Mouse (Mus musculus) CD4-positive, CD25-positive, alpha-beta regulatory T cell, adult 4 months (primary cell): ENCODE results near the gene Bcas3. TPM values are rescaled to one million over a fixed set of nuclear protein-coding genes. Genes with fewer than 3 reads are reported as not detected.

Source experiments
- ATAC-seq: one replicate; pipeline ENCODE4 v1.8.0; 2017
- polyA plus RNA-seq, 2 experiments: library from polyadenylated mRNA; unstranded; fragments of 100-300 nt; shearing (Covaris generic); gene quantifications; one replicate each; pipeline ENCODE4 v1.2.1; 2017

Gene Bcas3
- polyA plus RNA-seq, 2 experiments from 2014 or later, result 56.0 to 63.1 TPM

GRCm38 (mm10) chr11:85380046-85380445 lies 27.1 kb downstream of the Bcas3 start:
- no peak for ATAC-seq

GRCm38 (mm10) chr11:85382055-85382454 lies 29.1 kb downstream of the Bcas3 start:
- ATAC-seq, result peak; percentile 53

DNA sequence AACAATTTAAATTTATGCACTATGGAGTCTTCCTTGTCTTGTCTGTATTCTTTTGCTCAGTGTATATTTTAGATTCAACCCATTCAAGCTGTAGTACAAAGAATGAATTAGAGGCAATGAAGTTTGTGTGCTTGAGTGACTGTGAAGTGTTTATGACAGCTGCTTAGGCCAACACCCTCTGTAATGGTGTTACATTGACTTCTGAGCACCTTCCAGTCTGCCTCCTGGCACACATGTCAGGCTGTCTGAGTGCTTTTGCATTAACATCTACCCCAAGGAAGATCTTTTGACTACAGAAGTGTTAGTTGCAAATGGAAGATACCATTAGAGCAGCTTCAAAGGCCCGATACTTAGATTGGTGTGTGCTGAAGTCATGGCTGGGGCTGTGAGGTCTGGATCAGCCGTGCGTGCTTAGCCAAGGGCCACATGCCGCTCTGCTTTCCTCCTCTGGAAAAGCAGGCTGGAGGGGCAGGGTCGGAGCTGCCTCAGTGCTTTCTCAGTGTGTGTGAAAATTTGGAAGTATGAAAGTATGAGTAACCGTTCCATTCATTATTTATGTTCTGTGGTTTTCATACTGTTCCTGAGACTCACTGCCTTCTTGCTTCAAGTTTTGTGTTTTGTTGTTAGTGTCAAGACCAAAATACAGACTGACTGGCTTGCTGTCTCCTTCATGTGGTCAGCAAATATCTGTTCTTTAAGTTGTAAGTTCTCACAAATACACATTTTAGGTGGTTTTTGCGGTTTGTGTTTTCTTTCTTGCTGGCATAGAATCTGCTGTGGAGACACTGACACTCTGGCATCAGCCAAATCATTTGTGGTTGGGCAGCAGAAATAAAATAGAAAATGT lies 31.2 kb downstream of the Bcas3 start:
- no peak for ATAC-seq

- ATAC-seq, result no peak
These were observed 39.4 kb downstream of the Bcas3 start for GRCm38 (mm10) chr11:85392179-85392863.

- no peak for ATAC-seq
These were observed 39.9 kb downstream of the Bcas3 start for GRCm38 (mm10) chr11:85392864-85393220.

DNA sequence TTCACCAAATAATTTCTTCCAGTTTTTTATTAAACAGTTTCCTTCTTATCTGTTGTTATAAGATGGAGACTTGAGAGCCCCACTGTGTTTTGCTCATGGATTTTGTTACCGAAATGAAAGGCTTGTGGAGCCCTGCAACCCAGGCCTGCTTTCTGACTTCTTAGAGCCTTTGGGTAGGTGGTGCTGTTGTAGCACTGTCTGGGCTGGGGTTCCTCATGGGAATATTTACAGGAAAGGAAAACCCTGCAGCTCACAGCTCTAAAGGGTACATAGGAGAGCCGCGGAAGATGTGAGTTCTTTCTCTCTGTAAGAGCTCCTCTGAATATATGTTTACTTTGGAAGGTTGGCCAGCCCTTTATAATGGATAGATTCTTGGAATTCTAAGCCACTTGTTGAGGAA lies 41.0 kb downstream of the Bcas3 start:
- no peak for ATAC-seq

DNA sequence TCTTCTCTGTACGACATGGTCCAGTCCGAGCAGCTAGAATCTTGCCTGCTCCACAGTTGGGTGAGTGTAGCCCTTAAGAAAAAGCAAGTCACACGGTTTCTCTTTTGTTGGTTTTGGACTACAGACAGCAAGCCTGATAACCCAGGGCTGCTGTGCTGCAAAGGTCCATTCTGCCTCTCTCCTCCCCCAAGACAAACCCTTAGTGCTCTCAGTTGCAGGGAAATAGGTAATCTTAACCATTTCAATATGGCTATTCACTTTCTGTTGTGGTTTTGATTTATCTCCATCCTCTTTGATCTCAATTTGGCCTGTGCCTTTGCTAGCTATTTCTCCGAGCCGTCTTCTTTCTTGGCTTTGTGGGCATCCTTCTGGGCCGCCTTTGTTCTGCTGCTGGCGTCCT lies 42.4 kb downstream of the Bcas3 start:
- ATAC-seq, result no peak

DNA sequence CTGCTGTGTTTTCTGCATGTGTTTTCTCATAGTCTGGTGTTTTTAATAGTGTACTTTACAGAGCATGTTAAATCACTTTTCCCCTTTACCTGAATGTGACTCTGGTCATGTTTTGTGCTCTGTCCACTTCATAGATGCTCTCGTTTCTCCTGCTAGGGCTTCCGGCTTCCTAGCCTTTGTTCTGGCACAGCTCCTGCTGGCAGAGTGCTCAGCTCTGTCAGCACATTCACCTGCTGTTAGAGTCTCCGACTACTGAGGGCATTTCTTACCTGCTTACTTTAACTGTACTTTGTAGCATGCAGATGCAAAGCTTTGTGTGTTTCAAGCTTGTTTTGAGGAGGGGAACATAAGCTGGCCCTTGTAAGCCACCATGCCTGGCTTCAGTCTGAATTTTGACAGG lies 53.6 kb downstream of the Bcas3 start:
- no peak for ATAC-seq

- ATAC-seq, result peak; percentile 34
These were observed 54.7 kb downstream of the Bcas3 start for GRCm38 (mm10) chr11:85407700-85408099.

DNA sequence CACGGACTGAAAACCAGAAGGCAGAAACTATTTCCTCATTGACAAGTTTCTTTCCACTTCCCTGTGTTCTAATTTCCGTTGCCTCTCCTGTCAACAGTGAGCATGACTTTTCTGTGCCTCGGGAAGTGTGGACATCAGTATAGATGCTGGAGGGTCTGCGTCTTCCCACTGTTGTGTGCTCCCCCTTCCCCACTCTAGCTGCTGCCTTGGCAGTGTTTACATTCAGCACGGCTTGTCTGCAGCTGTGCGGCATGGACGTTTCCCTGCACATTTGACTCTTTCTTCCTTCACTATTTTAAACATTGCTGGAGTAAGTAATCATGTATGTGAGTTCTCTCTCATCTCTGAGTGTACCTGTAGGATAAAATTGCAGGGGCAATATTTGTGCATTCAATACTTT lies 59.4 kb downstream of the Bcas3 start:
- no peak for ATAC-seq

DNA sequence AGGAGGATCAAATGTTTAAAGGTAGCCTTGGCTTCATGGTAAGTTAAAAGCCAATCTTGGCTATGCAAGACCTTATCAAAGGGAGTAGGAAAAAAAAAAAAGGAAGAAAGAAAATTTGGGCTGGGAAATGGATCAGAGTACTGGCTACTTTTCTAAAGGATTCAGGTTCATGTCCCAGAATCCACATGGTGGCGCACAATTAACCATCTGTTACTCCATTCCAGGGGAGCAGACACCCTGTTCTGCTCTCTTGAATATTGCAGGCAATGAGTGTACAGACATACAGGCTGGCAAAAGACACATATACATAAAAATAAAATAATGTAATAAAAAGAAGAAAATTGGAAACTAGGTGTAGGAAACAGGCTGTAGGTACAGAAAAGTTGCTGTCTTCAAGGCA lies 61.5 kb downstream of the Bcas3 start:
- ATAC-seq, result no peak

DNA sequence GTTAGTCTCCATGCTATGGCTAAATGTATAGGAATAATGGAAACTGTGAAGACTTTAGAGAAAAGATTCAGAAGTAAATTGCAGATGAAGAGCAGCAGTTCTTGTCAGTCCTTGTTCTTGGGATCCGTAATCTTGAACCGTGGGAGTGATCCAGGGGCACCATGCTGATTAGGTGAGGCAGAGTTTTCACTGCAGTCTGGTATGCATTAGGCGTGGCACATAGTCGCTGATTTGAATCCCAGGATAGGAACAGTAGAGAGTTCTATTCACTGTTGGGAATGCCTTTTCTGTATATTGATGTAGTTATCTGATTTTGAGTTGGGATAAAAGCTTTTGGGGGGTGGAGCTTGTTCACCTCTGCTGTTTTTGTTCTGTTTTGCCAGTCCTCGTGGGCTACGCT lies 74.4 kb downstream of the Bcas3 start:
- no peak for ATAC-seq

DNA sequence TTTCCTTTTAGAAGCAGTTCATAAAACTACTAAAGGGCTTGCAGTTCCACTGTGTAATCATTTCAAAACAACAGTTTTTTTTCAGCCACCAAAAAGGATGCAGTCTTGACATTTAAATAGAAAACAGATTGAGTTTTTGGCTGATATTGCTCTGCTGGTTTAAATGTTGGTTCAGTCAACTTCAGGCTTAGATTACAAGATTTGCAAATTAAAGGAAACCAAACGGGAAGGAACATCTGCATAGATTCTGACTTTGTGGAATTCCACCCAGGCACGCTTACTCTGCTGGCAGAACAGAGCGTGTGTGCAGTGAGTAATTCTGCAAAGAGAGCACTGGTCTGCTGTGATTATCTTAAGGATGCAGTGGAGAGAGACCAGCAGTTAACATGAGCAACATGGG lies 75.3 kb downstream of the Bcas3 start:
- ATAC-seq, result no peak

DNA sequence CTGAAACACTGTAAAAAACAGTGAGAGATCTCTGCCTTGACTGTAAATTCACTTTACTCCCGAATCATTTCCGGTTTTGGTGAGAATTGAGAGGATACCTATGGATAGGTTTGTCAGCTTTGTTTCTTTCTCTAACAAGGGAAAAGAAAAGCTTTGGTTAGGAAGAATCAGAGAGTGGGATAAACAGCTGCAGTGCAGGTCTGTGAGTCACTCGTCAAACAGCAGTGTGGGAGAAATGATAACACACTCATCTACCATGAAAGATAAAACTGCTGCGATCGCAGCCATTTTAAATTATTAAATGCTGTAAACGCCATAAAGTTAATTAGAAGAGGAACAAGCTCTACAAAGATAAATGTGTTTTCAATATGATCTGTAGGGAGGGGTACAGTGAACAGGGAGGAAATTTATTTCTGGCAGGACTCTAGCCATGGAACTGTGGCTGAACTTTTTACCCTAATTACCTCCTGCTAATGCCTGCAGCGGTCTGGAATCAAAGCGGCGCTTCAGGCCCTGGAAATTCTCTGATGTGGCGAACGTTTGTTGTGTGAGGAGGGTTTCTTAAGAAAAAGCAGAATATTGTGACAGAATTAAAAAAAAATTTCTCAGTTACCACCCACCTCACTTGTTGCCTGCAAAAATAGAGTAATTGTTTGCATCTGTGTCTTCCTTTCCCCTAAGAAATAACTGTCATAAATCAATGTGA lies 77.9 kb downstream of the Bcas3 start:
- no peak for ATAC-seq

- ATAC-seq, result no peak
These were observed 94.4 kb downstream of the Bcas3 start for GRCm38 (mm10) chr11:85447375-85447774.

DNA sequence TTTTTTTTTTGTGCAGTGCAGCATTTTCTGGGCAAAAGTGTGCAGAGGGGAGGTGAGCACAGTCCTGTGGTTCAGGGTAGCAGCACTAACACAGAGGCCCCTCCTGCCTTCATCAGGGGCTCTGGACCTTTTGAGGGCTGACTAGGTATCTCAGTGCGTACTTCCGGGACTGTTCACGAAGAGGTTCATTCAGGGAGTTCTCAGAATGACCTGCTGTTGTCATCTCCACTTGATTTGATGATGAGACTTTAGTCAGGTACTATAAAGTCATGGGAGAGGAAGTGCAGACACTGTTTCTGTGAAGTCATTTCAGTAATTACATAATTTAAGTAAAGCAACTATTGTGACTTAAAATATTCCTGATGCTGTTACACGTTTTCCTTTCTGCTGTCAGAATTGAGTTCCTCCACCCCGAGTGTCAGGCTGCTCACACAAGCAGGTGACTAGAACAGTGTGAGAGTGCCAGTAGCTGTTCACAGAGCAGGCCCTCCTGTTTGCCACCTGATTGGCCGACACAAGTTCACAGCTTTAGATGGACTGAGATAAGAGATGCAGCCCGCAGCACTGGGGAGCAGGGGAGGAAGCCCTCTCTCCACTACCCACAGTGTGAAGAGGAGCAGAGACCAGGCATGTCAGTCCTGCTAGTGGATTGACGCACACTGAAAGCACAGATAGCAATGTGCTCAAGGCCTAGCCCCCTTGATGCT lies 100.8 kb downstream of the Bcas3 start:
- ATAC-seq, result peak; percentile 80

DNA sequence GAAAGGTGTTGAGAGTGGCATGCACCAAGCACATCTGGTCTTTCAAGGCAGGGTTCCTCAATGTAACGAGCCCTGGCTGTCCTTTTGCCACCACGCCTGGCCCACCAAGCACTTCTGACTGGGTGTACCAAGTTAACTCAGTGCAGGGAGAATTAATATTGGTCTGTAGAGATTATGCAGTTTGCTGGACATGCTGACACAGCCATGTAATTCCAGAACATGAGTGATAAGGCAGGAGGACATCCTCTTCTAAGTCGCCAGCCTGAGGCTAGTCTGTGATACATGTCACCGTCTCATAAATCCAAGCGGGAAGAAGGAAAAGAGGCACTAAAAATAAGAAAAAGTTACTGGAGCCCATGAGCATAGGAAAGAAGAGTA lies 101.3 kb downstream of the Bcas3 start:
- ATAC-seq, result no peak

- ATAC-seq, result no peak
These were observed 108.6 kb downstream of the Bcas3 start for GRCm38 (mm10) chr11:85461536-85461935.

DNA sequence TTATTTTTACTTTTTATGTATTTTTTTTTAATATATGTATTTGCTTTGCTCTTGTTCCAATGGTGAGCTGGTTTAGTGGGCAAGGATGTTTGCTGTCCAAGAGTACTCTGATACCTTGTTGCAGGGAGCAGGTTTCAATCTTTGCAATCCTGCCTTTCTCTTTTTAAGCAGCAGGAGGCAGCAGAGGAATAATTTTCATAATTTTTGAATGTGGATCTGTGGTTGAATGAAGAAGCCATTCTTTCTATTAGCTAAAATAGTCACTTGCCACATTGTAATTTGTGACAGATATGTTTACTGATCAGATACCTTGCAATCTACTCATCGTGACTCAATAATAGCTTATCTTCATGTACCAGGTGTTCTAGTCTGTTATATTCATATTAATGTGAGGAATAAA lies 116.6 kb downstream of the Bcas3 start:
- ATAC-seq, result no peak

GRCm38 (mm10) chr11:85470508-85470907 lies 117.5 kb downstream of the Bcas3 start:
- ATAC-seq, result no peak

DNA sequence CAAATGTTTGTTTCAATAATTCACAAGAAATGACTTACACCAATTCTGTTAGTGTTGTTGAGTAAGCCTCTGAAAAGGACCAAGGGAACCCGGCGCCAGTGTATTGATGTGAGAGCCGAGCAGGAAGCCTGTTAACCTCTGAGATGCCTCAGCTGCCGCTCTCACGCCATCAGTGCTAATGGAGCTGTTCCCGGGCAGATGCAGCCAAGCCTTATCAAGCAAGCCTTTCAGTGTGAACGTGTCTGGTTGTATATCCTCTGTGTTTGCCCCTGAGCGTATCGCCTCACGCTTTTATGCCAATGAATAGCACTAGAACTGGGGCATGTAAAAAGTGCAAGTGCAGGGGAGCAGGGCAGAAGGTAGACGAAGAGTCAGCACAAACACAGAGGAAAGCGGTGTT lies 121.4 kb downstream of the Bcas3 start:
- no peak for ATAC-seq

DNA sequence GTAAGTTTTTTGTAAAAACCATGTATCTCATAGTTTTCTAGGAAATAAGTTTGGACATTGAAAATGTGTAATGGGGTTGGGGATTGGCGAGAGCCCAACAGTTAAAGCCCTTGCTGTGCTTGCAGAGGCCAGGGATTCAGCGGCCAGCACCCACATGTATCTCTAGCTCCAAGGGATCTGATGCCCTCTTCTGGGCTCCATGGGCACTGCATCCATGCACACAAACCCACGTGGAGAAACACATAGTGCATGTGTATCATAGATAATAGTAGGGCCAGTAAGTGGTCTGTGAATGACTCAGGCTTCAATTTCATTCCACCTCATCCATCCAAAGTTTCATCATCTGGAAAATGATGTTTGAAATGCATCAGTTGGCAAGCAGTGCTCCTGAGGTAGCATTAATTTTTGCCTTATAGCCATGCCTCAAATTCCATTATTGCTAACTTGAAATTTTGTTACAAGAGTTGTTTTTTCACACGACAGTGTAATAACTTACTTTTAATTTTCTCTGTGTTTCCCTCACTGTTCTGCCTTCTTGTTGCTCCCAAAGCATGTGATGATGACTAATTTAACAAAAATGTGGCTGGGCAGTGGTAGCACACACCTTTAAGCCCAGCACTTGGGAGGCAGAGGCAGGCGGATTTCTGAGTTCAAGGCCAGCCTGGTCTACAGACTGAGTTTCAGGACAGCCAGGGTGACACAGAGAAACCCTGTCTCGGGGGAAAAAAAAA lies 129.9 kb downstream of the Bcas3 start:
- ATAC-seq, result no peak
